ENCODE assay signal across 13 mouse cellular contexts in the genomic region with DNA sequence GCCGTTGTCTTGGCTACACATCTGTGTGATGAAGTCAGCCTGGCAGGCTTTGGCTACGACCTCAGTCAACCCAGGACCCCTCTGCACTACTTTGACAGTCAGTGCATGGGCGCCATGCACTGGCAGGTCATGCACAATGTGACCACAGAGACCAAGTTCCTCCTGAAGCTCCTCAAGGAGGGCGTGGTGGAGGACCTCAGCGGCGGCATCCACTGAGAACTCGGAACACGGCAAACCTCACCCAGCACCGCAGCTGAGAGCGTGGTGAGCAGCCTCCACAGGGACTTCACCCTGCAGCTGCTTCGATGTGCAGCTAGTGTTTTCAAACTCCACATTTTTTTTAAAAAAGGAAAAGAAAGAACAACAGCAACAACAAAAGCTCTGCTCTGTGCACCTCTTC. TPM values are rescaled to one million over a fixed set of nuclear protein-coding genes. Genes with fewer than 3 reads are reported as not detected.
DNase-seq lines count a peak whose midpoint lies in the region; ATAC-seq and TF ChIP-seq lines count a peak whose summit lies in the region.
"Had no signal": no experiment of that assay in that cellular context is flagged by ENCODE, and none has a peak within 500 bp of the region (broad histone marks: within the 10 kb centered on the region; RNA-seq: fewer than 3 reads in every experiment).

No protein-coding gene starts in this region.

- TF ChIP-seq CTCF in CH12.LX (conservative IDR thresholded peaks at IDR 0.05 in 1 of 2, IDR thresholded peaks at IDR 0.05 in 1 of 2; ENCODE audit: low read depth in 2 of 2, low read length in 2 of 2), result 0 out of 4 replicates have a peak, but pooled peaks of 1 of the 2 experiments have one; percentile 8
- TF ChIP-seq CTCF in liver, postnatal 0 days (IDR thresholded peaks at IDR 0.05; ENCODE audit: low read depth), result no peak
- TF ChIP-seq CTCF in thymus, adult 2 months (IDR thresholded peaks at IDR 0.05; ENCODE audit: borderline replicate concordance, control insufficient read depth, extremely low read depth, insufficient read depth, low read length, poor library complexity), result no peak

- H3K27ac ChIP-seq in hindbrain, embryonic 10.5 days, result peak overlapping the region; percentile 40; the same call in 1 of the 2 replicates
- no peak overlapping the region for H3K27ac ChIP-seq in hindbrain, embryonic 11.5 days (ENCODE audit: low read depth, low read length)
- no peak overlapping the region for H3K27ac ChIP-seq in CH12.LX (ENCODE audit: insufficient read depth, low read depth)
- H3K27ac ChIP-seq in liver, postnatal 0 days (ENCODE audit: low read depth), result no peak overlapping the region
- no peak overlapping the region for H3K27ac ChIP-seq in thymus, adult 2 months (ENCODE audit: control insufficient read depth, insufficient read depth, low read length)
- H3K27ac ChIP-seq: limb, embryonic 13.5 days; midbrain, embryonic 10.5 days; stomach, postnatal 0 days had no signal

- dilution Hi-C loops in CH12.LX (cut with MboI; ENCODE audit: extremely low pct_ligation_motif_present, extremely low pct_unique_long_range_greater_than_20kb, low sequenced_read_pairs), result no loop called here

- no peak overlapping the region for H3K4me3 ChIP-seq in hindbrain, embryonic 10.5 days
- H3K4me3 ChIP-seq in hindbrain, embryonic 11.5 days (ENCODE audit: low read depth, low read length), result no peak overlapping the region
- no peak overlapping the region for H3K4me3 ChIP-seq in CH12.LX (replicated peaks in 1 of 3; ENCODE audit: low read depth in 2 of 3, low read length in 2 of 3, poor library complexity in 1 of 3)
- no peak overlapping the region for H3K4me3 ChIP-seq in liver, postnatal 0 days (ENCODE audit: low read depth, low read length)
- H3K4me3 ChIP-seq in thymus, adult 2 months (ENCODE audit: control insufficient read depth, insufficient read depth, low read length), result no peak overlapping the region
- H3K4me3 ChIP-seq: limb, embryonic 13.5 days; midbrain, embryonic 10.5 days had no signal

- no peak for TF ChIP-seq EP300 in CH12.LX (IDR thresholded peaks at IDR 0.05; ENCODE audit: low read length)
- TF ChIP-seq EP300 in liver, postnatal 0 days (IDR thresholded peaks at IDR 0.05; ENCODE audit: low read depth), result no peak

- in situ Hi-C loops in CH12.LX (cut with MboI; ENCODE audit: low pct_ligation_motif_present, low pct_unique_long_range_greater_than_20kb, low sequenced_read_pairs), result loop anchor here (5.0 kb wide), 1 partner anchor 46 kb away; no protein-coding TSS in a partner anchor

- no peak for DNase-seq in hindbrain, embryonic 10.5 days (ENCODE audit: low spot score)
- no peak for DNase-seq in hindbrain, embryonic 11.5 days (ENCODE audit: low spot score)
- peak; percentile 46 for DNase-seq in CH12.LX (ENCODE audit: extremely low read depth)
- DNase-seq in liver, postnatal 0 days, result no peak
- peak; percentile 32 for DNase-seq in thymus, adult 2 months
- no peak for DNase-seq in frontal cortex, postnatal 14 days (ENCODE audit: low spot score in 2 of 2)
- no peak for DNase-seq in right cerebral cortex, postnatal 36 days (ENCODE audit: low spot score in 2 of 2)
- no peak for DNase-seq in left cerebral cortex, postnatal 4 days
- DNase-seq: layer of hippocampus, adult 9-11 months; right cerebral cortex, adult 18-20 months had no signal

- no peaks in the 10 kb centered on the region for H3K79me2 ChIP-seq in CH12.LX (replicated peaks; ENCODE audit: control insufficient read depth, extremely low read depth, insufficient read depth, poor library complexity, severe bottlenecking)

- whole genome bisulfite sequencing in hindbrain, embryonic 10.5 days, result 85% methylated on average over 11 of the region's 11 CpGs
- WGBS in hindbrain, embryonic 11.5 days, result 80% methylated on average over 11 of the region's 11 CpGs
- 55% methylated on average over 11 of the region's 11 CpGs for WGBS in liver, postnatal 0 days (ENCODE audit: insufficient replicate concordance)
- WGBS in thymus, adult 2 months, result 6% methylated on average over 11 of the region's 11 CpGs

- intact Hi-C loops in left cerebral cortex, postnatal 4 days (cut with DNase I), result no loop called here

- 0 out of 2 replicates have a peak, but pooled peaks cover 3% of the 10 kb centered on the region for H3K4me1 ChIP-seq in hindbrain, embryonic 10.5 days (replicated peaks)
- no peaks in the 10 kb centered on the region for H3K4me1 ChIP-seq in hindbrain, embryonic 11.5 days (replicated peaks; ENCODE audit: control insufficient read depth, insufficient read depth, low read length)
- H3K4me1 ChIP-seq in CH12.LX (ENCODE audit: control insufficient read depth in 1 of 2, insufficient read depth in 2 of 2), result peaks cover 8 to 27% of the 10 kb centered on the region in 2 experiments
- H3K4me1 ChIP-seq in liver, postnatal 0 days (ENCODE audit: insufficient read depth), result no peaks in the 10 kb centered on the region
- H3K4me1 ChIP-seq in thymus, adult 2 months (replicated peaks; ENCODE audit: control insufficient read depth, insufficient read depth, low read length), result peaks cover 5% of the 10 kb centered on the region; the same call in 1 of the 2 replicates
- H3K4me1 ChIP-seq: limb, embryonic 13.5 days; midbrain, embryonic 10.5 days had no signal

- H3K9ac ChIP-seq in hindbrain, embryonic 11.5 days (ENCODE audit: low read depth, low read length), result no peak overlapping the region
- no peak overlapping the region for H3K9ac ChIP-seq in CH12.LX (ENCODE audit: insufficient read depth, low read depth)
- H3K9ac ChIP-seq in liver, postnatal 0 days (replicated peaks), result no peak overlapping the region
- H3K9ac ChIP-seq: limb, embryonic 13.5 days had no signal

- TF ChIP-seq RAD21 in CH12.LX (IDR thresholded peaks at IDR 0.05; ENCODE audit: low read depth, low read length), result peak; percentile 33

- no peak for ATAC-seq in hindbrain, embryonic 11.5 days (ENCODE audit: low FRiP score)
- 0 out of 2 replicates have a peak, but pooled peaks have one; percentile 9 for ATAC-seq in liver, postnatal 0 days

- H3K9me3 ChIP-seq in hindbrain, embryonic 10.5 days, result peaks cover 15% of the 10 kb centered on the region
- H3K9me3 ChIP-seq in hindbrain, embryonic 11.5 days (ENCODE audit: control insufficient read depth, low read length), result no peaks in the 10 kb centered on the region
- H3K9me3 ChIP-seq in CH12.LX (replicated peaks; ENCODE audit: low read length), result peaks cover 8% of the 10 kb centered on the region
- peaks cover 10% of the 10 kb centered on the region for H3K9me3 ChIP-seq in liver, postnatal 0 days (ENCODE audit: low read length)
- H3K9me3 ChIP-seq: limb, embryonic 13.5 days had no signal

- H3K27me3 ChIP-seq in hindbrain, embryonic 10.5 days (ENCODE audit: insufficient read depth, poor library complexity, severe bottlenecking), result no peaks in the 10 kb centered on the region
- no peaks in the 10 kb centered on the region for H3K27me3 ChIP-seq in hindbrain, embryonic 11.5 days (ENCODE audit: control insufficient read depth, insufficient read depth, low read length)
- no peaks in the 10 kb centered on the region for H3K27me3 ChIP-seq in CH12.LX (replicated peaks)
- no peaks in the 10 kb centered on the region for H3K27me3 ChIP-seq in liver, postnatal 0 days (ENCODE audit: insufficient read depth, low read length)
- H3K27me3 ChIP-seq in thymus, adult 2 months (ENCODE audit: control insufficient read depth, insufficient read depth, low read length), result no peaks in the 10 kb centered on the region
- H3K27me3 ChIP-seq: limb, embryonic 13.5 days had no signal

- peaks cover 66% of the 10 kb centered on the region for H3K36me3 ChIP-seq in hindbrain, embryonic 10.5 days
- H3K36me3 ChIP-seq in hindbrain, embryonic 11.5 days (ENCODE audit: control insufficient read depth, insufficient read depth, low read length), result peaks cover 9% of the 10 kb centered on the region; the same call in 1 of the 2 replicates
- H3K36me3 ChIP-seq in CH12.LX (replicated peaks in 1 of 2; ENCODE audit: control insufficient read depth in 1 of 2, insufficient read depth in 1 of 2, low read length in 1 of 2), result peaks cover 34 to 53% of the 10 kb centered on the region in 2 experiments
- H3K36me3 ChIP-seq in liver, postnatal 0 days (replicated peaks; ENCODE audit: insufficient read depth, low read length), result peaks cover 70% of the 10 kb centered on the region
- H3K36me3 ChIP-seq in thymus, adult 2 months (ENCODE audit: control insufficient read depth, insufficient read depth, low read length), result no peaks in the 10 kb centered on the region

- TF ChIP-seq POLR2A in CH12.LX (IDR thresholded peaks at IDR 0.05; ENCODE audit: low read depth, low read length), result no peak
- TF ChIP-seq POLR2A in thymus, adult 2 months (IDR thresholded peaks at IDR 0.05; ENCODE audit: control insufficient read depth, extremely low read depth, insufficient read depth, low read length, poor library complexity), result no peak

- H3K4me2 ChIP-seq in hindbrain, embryonic 11.5 days (replicated peaks; ENCODE audit: low read depth, low read length), result no peak overlapping the region
- H3K4me2 ChIP-seq in CH12.LX (ENCODE audit: insufficient read depth, low read depth, poor library complexity, severe bottlenecking), result no peak overlapping the region
- no peak overlapping the region for H3K4me2 ChIP-seq in liver, postnatal 0 days (ENCODE audit: low read depth, low read length)
- H3K4me2 ChIP-seq: limb, embryonic 13.5 days had no signal

TF ChIP-seq in CH12.LX, 34 proteins besides CTCF, POLR2A, EP300 and RAD21:
- TF ChIP-seq PAX5 (IDR thresholded peaks at IDR 0.05; ENCODE audit: low read length), result no peak
- TF ChIP-seq MAX (IDR thresholded peaks at IDR 0.05; ENCODE audit: low read length), result 0 out of 2 replicates have a peak, but pooled peaks have one; percentile 14
- TF ChIP-seq TCF12 (IDR thresholded peaks at IDR 0.05; ENCODE audit: low read depth, low read length), result no peak
- no peak for TF ChIP-seq MAZ (IDR thresholded peaks at IDR 0.05; ENCODE audit: low read depth, low read length)

RNA-seq across cellular contexts. Expression of gene St3gal5, which starts 56.1 kb away (rescaled TPM):
- polyA plus RNA-seq in hindbrain, embryonic 10.5 days (2016; fragmentation: Nextera tagmentation; extraction: Ambion mirVana), result 41.6 and 43.0 TPM in 2 replicates
- 44.0 and 50.4 TPM in 2 replicates for polyA plus RNA-seq in hindbrain, embryonic 11.5 days (2014; fragmentation: Nextera tagmentation; extraction: Ambion mirVana)
- total RNA-seq in CH12.LX (2012; rRNA removed), result 16.0 and 19.8 TPM in 2 replicates
- 3.4 and 4.0 TPM in 2 replicates for total RNA-seq in CH12.LX (2014; rRNA removed)
- polyA plus RNA-seq in CH12.LX (2012; ENCODE audit: insufficient read length, low read depth), result 19.3 and 21.4 TPM in 2 replicates
- 175 and 212 TPM in 2 replicates for polyA plus RNA-seq in liver, postnatal 0 days (2015; fragmentation: Nextera tagmentation; extraction: Ambion mirVana)
- 4.4 and 5.3 TPM in 2 replicates for polyA plus RNA-seq in thymus, adult 2 months (2012; rRNA removed)
- total RNA-seq in left cerebral cortex, postnatal 4 days (2021), result 10 to 100 TPM; 55.3 to 63.6 TPM

Comparison
In these comparisons a context has a peak if more than half of its experiments do, and no peak if none do; other contexts are left out.
1. DNase-seq: peak in CH12.LX (single experiment) and thymus, adult 2 months (single experiment); none in hindbrain, embryonic 10.5 days (single experiment), hindbrain, embryonic 11.5 days (single experiment), liver, postnatal 0 days (single experiment), frontal cortex, postnatal 14 days (0 of 2), right cerebral cortex, postnatal 36 days (0 of 2) and left cerebral cortex, postnatal 4 days (single experiment).